Mouse (Mus musculus) heart, adult 2 months (tissue): ENCODE results near the gene Kcnma1. TPM values are rescaled to one million over a fixed set of nuclear protein-coding genes. Genes with fewer than 3 reads are reported as not detected.

Experiments
- DNase-seq, 2 experiments: peaks; one replicate each; pipeline ENCODE4 v3.0.0; 2021
- H3K27ac ChIP-seq: fragments of 200-600 bp; 2 replicates; pipeline ENCODE4 v1.8.1; 2022
- H3K27me3 ChIP-seq: fragments of 200-500 bp; 2 replicates; pipeline ENCODE4 v1.6.1; 2012; ENCODE audit warnings: mild to moderate bottlenecking, low read length, inconsistent platforms, mixed read lengths; ENCODE audit not compliant: control insufficient read depth, insufficient read depth
- H3K36me3 ChIP-seq: fragments of 200-500 bp; 2 replicates; pipeline ENCODE4 v1.6.1; 2012; ENCODE audit warnings: low read length, inconsistent platforms; ENCODE audit not compliant: control insufficient read depth, insufficient read depth
- H3K4me1 ChIP-seq: fragments of 200-500 bp; 2 replicates; pipeline ENCODE4 v1.6.1; 2011; ENCODE audit warnings: low read length; ENCODE audit not compliant: control insufficient read depth, insufficient read depth
- H3K4me3 ChIP-seq: fragments of 200-600 bp; 2 replicates; pipeline ENCODE4 v1.8.1; 2022
- H3K79me2 ChIP-seq: fragments of 200-500 bp; replicated peaks from 2 replicates; pipeline ENCODE4 v1.6.1; 2012; ENCODE audit warnings: mild to moderate bottlenecking, inconsistent platforms, low read length, moderate library complexity, mixed read lengths; ENCODE audit not compliant: control insufficient read depth, insufficient read depth
- H3K9ac ChIP-seq: fragments of 200-500 bp; 2 replicates; pipeline ENCODE4 v1.6.1; 2012; ENCODE audit warnings: low read depth, mild to moderate bottlenecking, control low read depth, inconsistent platforms, low read length, mixed read lengths
- CTCF ChIP-seq: fragments of 200-600 bp; IDR thresholded peaks from 2 replicates; pipeline ENCODE4 v1.8.1; 2022; ENCODE audit warnings: antibody characterized with exemption, mild to moderate bottlenecking, moderate library complexity
- EP300 ChIP-seq: fragments of 200-500 bp; IDR thresholded peaks from 2 replicates; pipeline ENCODE4 v1.6.1; 2011; ENCODE audit warnings: low read depth, low read length, control low read depth; ENCODE audit not compliant: insufficient read depth
- POLR2A ChIP-seq: fragments of 200-500 bp; IDR thresholded peaks from 2 replicates; pipeline ENCODE4 v1.6.1; 2011; ENCODE audit warnings: mild to moderate bottlenecking, low read depth, low read length, control low read depth; ENCODE audit not compliant: insufficient read depth
- WGBS: fragments of 180-500 bp; shearing (Covaris S2); methylation state at CpG from one replicate; pipeline ENCODE4 v1.1.7; 2018; 5-methylcytosine and 5-hydroxymethylcytosine counted together
- intact Hi-C: fragments of 180-260 bp; cut with DNase I; formaldehyde crosslinking; loops from one replicate; pipeline ENCODE4 v1.15.1; 2025
- polyA plus RNA-seq: library from polyadenylated mRNA; depleted of rRNA; stranded (reverse); fragments of >200 nt; gene quantifications from 2 replicates; pipeline ENCODE4 v1.2.3, GENCODE M21; 2012
- total RNA-seq, 2 experiments: library from RNA; stranded (reverse); gene quantifications; 2 replicates each; pipeline ENCODE4 v1.2.3; 2021

Gene Kcnma1
- total and polyA plus RNA-seq, 3 experiments: 0.66 to 0.84 (median 0.78) TPM

DNA sequence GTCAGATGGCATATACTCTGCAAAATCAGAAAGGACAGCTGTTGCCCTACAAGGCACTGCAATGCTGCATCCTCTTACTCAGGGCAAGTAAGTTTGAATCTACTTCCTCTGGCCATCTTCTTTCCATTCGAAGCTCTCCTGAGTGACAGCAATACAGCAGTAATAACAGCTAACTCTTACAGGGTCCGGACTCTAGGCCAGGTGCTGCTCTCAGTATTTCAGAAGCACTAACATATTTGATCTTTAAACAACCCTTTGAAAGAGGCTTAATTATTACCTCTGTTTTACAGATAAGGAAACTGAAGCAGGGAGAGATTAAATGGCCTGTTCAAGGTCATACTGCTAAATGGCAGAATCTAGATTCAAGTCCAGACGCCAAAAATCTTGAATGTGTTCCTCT lies 576.8 kb downstream of the Kcnma1 start:
- no peak for DNase-seq
- Histone ChIP-seq H3K4me3 (no peak overlapping the region), H3K27me3 (no peaks in the 10 kb centered on the region), H3K4me1 (no peaks in the 10 kb centered on the region), H3K9ac (no peak overlapping the region), H3K27ac (no peak overlapping the region), H3K79me2 (no peaks in the 10 kb centered on the region), H3K36me3 (no peaks in the 10 kb centered on the region)
- WGBS: 74% methylated on average over 3 of the region's 3 CpGs
- no peak for TF ChIP-seq CTCF
- no peak for TF ChIP-seq EP300
- TF ChIP-seq POLR2A: no peak
- intact Hi-C loops: loop anchor here (10.0 kb wide), 1 partner anchor 87 kb away; no protein-coding TSS in a partner anchor

DNA sequence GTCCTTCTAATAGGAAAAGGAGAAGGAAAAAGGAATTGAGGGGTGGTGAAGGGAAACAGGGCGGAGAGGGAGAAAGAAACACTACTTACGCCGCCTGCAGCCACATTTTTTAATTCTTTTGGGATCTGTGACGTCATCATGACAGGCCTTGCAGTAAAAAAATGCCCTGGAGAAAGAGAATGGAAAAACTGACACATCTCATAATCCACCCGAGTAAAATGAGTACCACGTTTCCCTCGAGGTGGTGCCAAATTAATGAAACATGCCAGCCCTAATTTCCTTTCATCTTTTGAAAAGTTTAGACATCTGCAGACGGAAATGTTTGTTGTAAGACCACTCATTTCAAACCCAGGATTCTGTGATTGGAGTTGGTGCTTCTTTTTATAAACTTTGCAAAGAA lies 578.4 kb downstream of the Kcnma1 start:
- TF ChIP-seq EP300 (no peak), CTCF (no peak), POLR2A (no peak)

DNA sequence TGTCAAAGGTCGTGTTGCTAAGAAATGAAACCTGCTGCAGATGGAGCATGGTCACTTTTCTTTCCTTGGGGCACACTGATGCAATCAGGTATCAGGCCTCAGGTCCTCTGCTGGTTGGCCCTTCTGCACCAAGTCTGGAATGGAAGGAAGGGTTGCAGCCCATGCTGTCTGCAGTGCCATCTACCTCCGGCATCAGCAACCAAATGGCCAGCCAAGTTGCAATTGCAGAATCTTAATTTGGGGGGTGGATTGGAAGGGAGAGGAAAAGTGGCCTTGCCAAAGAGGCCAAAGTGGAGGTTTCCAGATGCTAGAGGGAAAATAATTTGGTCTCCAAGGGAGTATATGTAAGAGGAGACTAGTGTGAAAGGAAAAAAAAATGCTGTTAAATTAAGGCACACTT lies 584.3 kb downstream of the Kcnma1 start:
- WGBS: 74% methylated on average over 2 of the region's 2 CpGs
- Histone ChIP-seq H3K27ac (no peak overlapping the region), H3K9ac (no peak overlapping the region), H3K79me2 (no peaks in the 10 kb centered on the region), H3K4me1 (no peaks in the 10 kb centered on the region), H3K4me3 (no peak overlapping the region), H3K36me3 (no peaks in the 10 kb centered on the region), H3K27me3 (no peaks in the 10 kb centered on the region)
- no peak for TF ChIP-seq EP300
- no peak for TF ChIP-seq POLR2A
- TF ChIP-seq CTCF: no peak
- intact Hi-C loops: loop anchor here (10.0 kb wide), 1 partner anchor 95 kb away; no protein-coding TSS in a partner anchor
- DNase-seq: peak in 1 of 2 experiments; percentile 4

More for the DNA sequence above, 578.4 kb downstream of the Kcnma1 start:
- Histone ChIP-seq H3K36me3 (no peaks in the 10 kb centered on the region), H3K79me2 (no peaks in the 10 kb centered on the region), H3K4me1 (no peaks in the 10 kb centered on the region), H3K27ac (no peak overlapping the region), H3K9ac (no peak overlapping the region), H3K4me3 (no peak overlapping the region), H3K27me3 (no peaks in the 10 kb centered on the region)
- intact Hi-C loops: loop anchor here (10.0 kb wide), 1 partner anchor 89 kb away; no protein-coding TSS in a partner anchor
- DNase-seq: peak in 1 of 2 experiments; percentile 6
- WGBS: 42% methylated on average over 8 of the region's 8 CpGs

DNA sequence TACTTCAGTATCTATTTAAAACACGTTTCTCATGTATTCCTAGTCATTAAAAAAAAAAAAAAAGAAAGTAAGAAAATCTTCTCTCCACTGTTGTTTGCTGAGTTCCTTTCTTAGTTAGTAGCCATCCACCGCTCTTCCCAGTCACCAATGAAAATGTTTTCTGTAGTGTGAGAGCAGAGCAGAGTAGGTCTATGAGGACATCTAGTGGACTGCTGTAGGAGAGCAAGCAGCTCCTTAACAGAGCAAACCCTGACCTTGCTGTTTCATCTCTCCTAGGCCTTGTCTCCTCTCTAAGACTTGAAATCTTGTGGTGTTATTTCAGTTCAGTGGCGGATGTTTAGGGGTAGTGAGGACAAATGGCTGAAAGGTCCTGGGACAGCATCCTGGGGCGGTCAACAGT lies 585.2 kb downstream of the Kcnma1 start:
- no peak overlapping the region for H3K27ac ChIP-seq
- no peaks in the 10 kb centered on the region for H3K4me1 ChIP-seq
- H3K4me3 ChIP-seq: no peak overlapping the region
- H3K9ac ChIP-seq: no peak overlapping the region
- no peak for DNase-seq
- 32% methylated on average over 4 of the region's 4 CpGs for WGBS
- intact Hi-C loops: no loop called here
- H3K36me3 ChIP-seq: no peaks in the 10 kb centered on the region
- TF ChIP-seq POLR2A: no peak
- TF ChIP-seq CTCF: peak; percentile 70
- TF ChIP-seq EP300: no peak
- no peaks in the 10 kb centered on the region for H3K27me3 ChIP-seq
- no peaks in the 10 kb centered on the region for H3K79me2 ChIP-seq

DNA sequence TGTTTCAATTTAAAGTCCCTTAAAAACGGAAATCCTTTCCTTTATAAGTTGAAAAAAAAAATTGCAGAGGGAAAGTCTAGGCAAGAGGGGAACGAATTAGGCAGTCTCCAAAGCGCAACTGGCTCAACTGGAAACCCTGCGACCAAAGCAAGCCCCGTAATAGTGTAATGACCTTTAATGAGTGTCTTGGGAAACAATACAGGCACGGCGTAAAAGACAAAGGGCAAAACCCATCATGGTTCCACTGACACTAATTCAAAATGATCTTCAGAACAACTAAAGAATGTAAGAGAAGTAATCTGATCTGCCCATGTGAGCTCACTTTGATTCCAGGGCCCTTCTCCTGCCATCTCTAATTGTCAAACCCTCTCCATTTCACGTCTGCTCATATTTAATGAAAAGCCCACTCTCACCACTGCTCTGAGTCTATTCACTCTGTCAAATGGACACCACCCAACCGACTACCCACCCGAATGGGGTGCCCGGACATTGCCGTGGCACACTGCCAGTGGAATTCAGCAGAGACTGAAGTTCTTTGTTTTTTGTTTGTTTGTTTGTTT lies 591.7 kb downstream of the Kcnma1 start:
- 85% methylated on average over 12 of the region's 12 CpGs for WGBS
- Histone ChIP-seq H3K27me3 (no peaks in the 10 kb centered on the region), H3K4me3 (no peak overlapping the region), H3K79me2 (no peaks in the 10 kb centered on the region), H3K4me1 (no peaks in the 10 kb centered on the region), H3K27ac (no peak overlapping the region), H3K36me3 (no peaks in the 10 kb centered on the region), H3K9ac (no peak overlapping the region)
- TF ChIP-seq POLR2A (no peak), EP300 (no peak)
- intact Hi-C loops: no loop called here
- no peak for DNase-seq

DNA sequence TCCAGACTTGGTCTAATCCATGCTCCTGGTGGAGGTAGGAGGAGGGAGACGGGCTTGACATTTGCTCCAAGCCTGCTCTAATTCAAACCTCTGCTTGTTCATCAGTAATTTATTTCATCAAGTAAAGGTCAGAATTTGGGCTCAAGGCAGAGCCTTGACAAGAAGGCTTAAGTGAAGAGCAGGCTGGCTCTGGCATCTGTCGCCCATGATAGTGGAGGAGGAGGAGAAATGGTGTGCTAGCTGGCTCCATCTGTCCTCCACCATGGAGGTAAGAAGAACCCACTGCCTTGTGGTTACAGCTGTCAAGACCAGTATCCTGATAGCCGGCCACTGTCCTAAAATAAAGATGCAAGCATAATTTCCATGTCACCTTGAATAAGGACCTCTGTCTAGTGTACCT lies 595.3 kb downstream of the Kcnma1 start:
- Histone ChIP-seq H3K27ac (no peak overlapping the region), H3K36me3 (no peaks in the 10 kb centered on the region), H3K9ac (no peak overlapping the region), H3K4me3 (no peak overlapping the region), H3K79me2 (no peaks in the 10 kb centered on the region), H3K27me3 (no peaks in the 10 kb centered on the region), H3K4me1 (no peaks in the 10 kb centered on the region)
- DNase-seq: no peak
- 84% methylated on average over 3 of the region's 3 CpGs for WGBS
- intact Hi-C loops: no loop called here
- TF ChIP-seq CTCF (no peak), EP300 (no peak), POLR2A (no peak)
